Mouse (Mus musculus): Measurements from ENCODE around the gene Slc22a12.
A peak's percentile ranks its signal among the peaks of the same experiment; 100 is the strongest.

Slc22a12 gene

GRCm38 (mm10) chr19:6491538-6491937 lies 51.3 kb downstream of the Slc22a12 start:
- no peak for DNase-seq

GRCm38 (mm10) chr19:6489030-6489429 lies 53.8 kb downstream of the Slc22a12 start:
- DNase-seq, result peak; percentile 84

All from right cerebral cortex, postnatal 25 days (tissue).